Mouse (Mus musculus) ES-Bruce4 (cell line): ENCODE data around the gene Ppp1r3e.

Experiments
- CTCF ChIP-seq: IDR thresholded peaks from one replicate; pipeline ENCODE4 v1.8.1; 2011; ENCODE audit warnings: low read depth, low read length
- EP300 ChIP-seq: IDR thresholded peaks from 2 replicates; pipeline ENCODE4 v1.6.1; 2011; ENCODE audit warnings: low read depth, low read length; ENCODE audit not compliant: insufficient read depth

DNA sequence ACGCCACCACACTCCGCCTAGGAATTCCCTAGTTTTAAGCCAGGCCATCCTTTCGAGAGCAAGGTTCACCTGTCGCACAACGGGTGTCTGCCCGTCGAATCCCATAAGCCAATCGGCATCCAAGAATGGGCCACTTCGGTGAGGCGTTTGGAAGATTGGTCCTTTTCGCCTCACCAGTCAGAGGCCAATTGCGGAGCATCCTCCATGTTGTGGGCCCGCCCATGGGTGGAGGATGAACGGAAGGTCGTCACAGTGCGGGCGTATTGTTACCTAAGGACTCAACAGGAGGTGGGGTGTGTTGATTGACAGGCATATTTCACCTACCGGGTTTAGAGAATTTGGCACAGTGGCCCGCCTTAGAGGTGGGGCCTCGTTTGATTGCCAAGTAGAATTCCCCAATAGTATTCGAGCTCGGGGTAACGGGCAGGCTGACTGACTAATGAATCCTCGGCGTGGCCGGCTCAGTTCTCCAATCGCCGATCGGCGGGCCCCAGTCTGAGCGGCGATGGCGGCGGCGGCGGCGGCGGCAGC lies 16.4 kb upstream of the Ppp1r3e start:
- TF ChIP-seq CTCF, result no peak
- TF ChIP-seq EP300, result no peak
